Mouse (Mus musculus): Measurements from ENCODE around the gene Utrn.

GRCm38 (mm10) chr10:12717381-12717780 lies 151.8 kb downstream of the Utrn start:
- TF ChIP-seq POLR2A (IDR thresholded peaks at IDR 0.05; ENCODE audit: low read depth, low read length) (no peak), CTCF (IDR thresholded peaks at IDR 0.05; ENCODE audit: extremely low read depth, insufficient read depth, insufficient read length, insufficient replicate concordance) (no peak)

All from spleen, adult 2 months (tissue).